Mouse (Mus musculus): Measurements from ENCODE around the gene Upf3a.
"Not testable (repeated sequence)": the region's sequence is repeated elsewhere in the genome, so short reads cannot be mapped to it uniquely, and the experiment has no call there.

The Upf3a gene

DNA sequence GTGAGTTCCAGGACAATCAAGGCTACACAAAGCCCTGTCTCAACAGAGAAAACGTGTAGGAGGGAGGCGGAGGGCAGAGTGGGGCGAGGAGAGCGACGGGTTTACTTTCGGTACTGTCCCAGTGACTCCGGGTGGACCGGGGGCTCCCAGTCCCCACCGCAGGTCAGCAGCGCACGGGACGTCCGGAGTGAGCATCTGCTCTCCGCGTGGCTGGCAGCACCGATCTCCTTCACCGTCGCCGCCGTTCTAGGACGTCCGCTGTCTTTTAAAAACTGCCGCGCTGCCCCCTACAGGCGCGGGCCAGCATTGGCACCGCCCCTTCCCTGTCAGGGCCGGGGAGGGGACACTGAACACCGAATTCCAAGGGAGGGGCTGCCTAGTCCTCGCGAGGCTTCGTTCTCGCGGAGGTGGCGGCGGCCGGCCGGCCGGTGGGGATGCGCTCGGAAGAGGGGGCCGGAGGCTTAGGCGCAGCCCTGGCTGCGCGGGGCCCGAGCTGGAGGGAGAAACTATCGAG lies at the start of gene Upf3a:
TSS of gene Upf3a (plus strand) at position 366 of the 514 bp plus-strand sequence.
- peak; percentile 90 for DNase-seq (ENCODE audit: low spot score)

DNA sequence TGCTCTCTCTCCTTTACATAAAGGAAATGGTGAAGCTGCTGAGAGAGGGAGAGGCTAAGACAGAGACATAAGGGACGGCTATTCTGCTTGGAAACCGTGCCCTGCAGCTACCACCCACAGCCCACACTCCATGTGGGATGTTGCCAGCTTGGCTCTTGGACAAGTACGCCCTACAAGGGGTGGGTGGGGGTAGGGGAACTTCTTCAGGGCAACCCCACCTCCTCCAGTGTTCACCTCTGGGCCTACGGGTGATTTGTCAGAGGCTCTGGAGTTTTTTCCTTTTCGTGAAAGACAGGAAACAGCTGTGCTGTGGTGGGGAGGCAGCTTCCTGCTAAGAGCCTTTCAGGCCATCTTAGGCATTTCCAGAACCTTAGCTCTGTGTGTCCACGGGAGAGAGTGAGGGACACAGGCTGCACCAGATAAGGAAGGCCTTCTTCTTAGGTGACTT lies 45.1 kb upstream of the Upf3a start:
- DNase-seq (ENCODE audit: low spot score): no peak

DNA sequence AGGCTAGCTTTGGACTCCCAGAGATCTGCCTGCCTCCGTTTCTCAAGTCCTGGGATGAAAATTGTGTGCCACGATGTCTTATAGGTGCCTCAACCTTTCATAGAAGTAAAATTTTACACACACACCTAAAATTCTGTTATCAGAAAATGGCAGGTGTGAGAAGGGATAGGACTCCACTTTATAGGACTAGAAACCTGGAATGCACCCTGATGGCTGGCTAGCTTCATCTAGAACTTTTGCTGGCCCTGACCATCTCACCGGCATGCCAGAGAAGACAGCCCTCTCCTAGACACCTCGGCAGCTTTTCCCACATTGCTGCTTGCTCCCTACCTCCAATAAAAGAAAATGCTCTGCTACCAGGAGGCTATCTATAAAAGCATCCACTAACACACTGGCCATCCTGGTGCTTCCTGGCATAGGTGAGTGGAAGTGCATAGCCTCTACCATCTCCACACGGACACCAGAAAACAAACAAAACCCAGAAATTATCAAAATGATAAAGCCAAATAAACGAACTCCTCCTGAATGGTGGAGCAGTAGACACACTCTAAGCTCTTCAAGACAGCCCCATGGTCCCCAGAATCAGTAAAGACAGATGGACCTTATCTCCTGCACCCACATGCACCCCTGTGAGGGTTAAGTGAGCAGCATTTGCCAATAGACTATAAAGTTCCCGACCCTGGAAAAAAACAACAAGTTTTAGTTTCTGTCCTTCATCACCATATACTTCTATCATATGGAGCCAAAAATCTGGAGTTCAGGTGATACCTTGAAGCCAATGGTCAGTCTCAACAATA lies 44.4 kb upstream of the Upf3a start:
- DNase-seq (ENCODE audit: low spot score): no peak

DNA sequence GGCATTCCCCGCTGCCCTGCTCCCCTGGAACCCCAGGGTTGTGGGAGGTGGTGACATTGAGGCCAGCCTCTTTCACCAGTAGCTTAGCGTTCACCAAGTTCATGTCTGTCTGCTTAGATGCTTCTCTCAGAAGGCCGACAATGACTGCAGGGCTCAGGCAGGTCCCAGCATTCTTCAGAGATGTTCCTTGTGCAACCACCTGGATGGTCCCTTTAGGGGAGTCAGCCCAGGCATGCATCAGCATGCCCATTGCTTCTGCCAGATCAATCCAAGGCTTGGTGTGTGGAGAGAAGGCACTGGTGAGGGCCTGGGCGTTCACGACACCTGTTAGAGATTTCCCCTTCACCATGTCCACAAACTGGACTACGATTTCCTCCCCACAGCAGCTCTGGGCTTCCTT lies 39.2 kb upstream of the Upf3a start:
- not testable (repeated sequence) for DNase-seq (ENCODE audit: low spot score)

DNA sequence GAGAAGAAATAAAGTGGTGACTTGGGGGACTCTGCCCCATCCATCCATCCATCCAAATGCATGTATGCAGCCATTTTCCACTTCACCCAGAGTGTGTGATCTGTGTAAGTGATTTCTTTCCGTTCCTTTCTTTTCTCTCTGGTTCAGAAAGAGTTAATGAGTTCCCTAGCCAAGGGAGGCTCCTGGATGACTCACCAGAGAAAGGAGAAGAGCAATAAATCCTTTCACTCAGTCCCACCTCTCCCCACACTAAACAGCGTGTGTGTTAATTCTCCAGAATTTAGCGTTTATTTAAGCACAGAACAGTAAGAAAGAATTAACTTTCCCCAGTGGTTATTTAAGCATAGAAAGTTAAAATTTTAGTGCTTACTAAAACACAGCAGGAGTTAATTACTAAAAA lies 37.8 kb upstream of the Upf3a start:
- no peak for DNase-seq (ENCODE audit: low spot score)

DNA sequence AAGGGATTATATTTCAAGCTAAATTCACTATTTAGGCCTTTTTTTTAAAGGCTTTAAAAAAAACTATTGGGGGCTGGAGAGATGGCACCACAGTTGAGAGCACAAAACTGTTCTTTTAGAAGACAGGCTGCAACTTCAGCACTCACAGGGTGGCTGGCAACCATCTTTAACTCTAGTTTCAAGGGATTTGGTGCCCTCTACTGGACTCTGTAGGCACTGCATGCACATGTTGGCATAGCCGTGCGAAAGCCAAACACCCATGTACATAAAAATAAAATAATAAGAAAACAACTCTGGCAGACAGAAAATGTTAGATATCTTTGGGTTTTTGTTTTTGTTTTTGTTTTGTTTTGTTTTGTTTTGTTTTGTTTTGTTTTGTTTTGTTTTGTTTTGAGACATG lies 31.7 kb upstream of the Upf3a start:
- DNase-seq (ENCODE audit: low spot score): no peak

DNA sequence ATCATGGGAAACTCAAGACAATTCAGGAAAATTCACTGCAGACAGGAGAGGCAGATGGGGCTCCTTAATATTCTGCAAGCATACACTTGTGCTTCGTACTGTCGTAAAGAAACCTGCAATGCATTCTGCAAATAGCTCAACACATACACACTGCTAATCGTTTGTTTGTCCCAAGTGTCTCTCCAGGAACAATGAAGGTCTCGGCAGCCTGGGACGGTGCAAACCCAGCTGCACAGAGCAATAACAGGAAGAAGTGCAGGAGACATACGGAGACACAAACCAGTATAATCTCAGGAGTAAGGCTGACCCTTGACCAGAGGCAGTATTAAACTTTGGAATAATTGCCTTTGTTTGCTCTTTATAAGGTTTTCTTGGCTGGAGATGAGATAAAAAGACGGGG lies 28.9 kb upstream of the Upf3a start:
- no peak for DNase-seq (ENCODE audit: low spot score)

DNA sequence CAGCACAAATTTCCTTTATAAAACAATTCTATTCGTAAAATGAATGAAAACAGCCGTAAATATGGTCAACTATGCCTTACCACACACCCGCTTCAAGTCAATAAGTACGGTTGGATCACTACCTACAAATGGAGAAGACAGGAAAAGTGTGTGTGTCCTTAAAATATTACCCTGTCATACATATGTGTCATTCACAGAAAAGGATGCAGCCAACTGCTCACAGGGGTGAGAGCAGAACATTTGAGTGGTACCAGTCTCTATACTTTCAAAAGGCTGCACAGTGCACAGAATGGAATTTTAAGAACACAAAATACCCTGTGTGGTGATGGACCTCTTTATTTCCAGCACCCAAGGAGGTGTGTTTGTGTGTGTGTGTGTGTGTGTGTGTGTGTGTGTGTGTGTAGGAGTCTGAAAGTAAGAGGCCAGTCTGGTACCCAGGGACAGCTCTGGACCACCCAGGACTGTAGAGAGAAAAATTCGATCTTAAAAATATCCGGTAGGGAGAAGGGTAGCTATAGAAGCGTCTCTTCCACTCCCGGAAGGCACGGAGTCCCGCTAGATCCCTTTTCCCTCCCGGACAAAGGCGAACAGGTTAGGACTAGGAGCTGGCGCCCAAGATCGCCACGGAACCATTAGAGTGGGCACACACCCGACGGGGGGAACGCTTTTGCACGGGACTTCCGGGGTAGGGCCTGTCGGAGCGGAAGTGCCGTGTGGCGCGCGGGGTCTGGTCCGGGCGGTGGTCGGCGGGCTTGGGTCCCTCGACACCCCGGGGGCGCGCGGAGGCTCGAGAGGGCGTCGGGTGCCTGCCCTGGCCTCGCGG lies 28.2 kb upstream of the Upf3a start, which contains the start of gene Cdc16:
TSS of gene Cdc16 (plus strand) at position 695 of the 823 bp plus-strand sequence.
- peak; percentile 79 for DNase-seq (ENCODE audit: low spot score)

DNA sequence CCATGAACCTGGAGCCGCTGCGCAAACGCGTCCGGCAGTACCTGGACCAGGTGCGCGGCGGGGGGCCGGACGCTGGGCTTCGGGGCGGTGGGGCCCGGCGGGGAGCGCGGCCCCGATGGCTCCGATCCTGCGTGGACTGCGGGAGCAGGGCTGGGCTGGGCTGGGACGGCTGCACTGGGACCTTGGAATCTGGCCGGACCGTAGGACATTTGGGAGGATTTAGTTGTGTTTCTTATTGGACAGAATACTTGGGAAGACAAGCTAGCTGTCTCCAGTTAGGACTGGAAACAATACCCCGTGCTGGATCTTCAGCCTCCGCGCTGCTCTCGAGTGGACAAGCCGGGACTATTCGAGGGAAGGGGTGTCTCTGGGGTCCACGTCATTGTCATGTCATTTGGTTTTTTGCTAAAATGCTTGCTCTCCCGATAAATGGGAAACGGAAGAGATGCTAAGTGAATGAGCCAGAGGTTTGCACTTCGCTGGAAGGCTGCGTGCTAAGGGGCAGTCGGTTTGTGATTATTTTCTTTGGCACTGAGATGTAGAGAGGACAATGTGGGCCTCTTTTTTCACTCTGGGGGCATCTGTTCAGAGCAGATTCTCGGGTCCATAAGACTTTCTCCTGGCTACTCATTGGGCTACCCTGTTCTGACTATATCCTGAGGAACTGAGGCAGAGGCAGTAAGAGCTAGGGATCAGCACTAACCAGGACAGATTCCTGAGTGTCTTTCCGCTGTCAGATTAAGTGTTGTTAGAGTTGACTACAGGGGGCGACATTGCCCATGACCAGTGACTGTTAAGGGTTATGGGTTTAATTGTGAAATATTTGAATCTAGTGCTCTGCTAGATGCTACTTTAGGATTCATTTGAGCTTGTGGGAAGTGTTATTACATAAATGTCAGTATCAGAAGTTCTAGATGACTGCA lies 27.3 kb upstream of the Upf3a start:
- DNase-seq (ENCODE audit: low spot score): no peak

DNA sequence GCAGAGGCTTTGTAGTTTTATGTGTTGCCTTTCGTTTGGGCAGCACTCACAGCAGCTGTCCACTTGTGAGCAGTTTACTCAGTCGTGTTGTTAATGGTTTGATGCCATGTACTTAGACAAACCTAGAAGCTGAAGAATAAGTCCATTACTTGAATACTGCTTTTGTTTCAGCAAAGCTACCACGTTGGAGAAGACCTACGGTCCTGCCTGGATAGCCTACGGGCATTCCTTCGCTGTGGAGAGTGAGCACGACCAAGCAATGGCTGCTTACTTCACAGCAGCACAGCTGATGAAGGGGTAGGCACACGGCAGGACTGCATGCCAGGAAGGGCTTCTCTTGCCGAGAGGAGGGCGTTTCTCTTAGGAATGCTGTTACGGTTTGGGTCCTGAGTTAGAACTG lies 16.2 kb upstream of the Upf3a start:
- DNase-seq (ENCODE audit: low spot score): no peak

DNA sequence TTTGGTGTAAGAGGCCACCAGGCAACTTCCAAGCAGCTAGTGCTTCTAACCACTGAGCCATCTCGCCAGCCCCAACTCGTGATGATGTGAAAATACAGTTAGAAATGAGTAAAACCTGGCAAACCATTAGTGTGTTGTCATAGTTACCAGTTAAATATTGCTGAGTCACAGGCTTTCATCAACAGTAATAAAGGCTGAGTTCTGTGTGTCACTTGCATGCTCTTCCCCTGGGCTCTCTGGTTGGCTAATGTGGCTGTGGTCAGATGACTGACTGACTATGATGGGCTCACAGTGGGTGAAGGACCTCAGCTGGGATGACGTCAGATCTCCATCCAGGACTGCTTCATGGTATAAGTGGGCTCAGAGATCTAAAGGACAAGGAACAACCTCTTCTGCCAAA lies 4.9 kb upstream of the Upf3a start:
- DNase-seq (ENCODE audit: low spot score): no peak

DNA sequence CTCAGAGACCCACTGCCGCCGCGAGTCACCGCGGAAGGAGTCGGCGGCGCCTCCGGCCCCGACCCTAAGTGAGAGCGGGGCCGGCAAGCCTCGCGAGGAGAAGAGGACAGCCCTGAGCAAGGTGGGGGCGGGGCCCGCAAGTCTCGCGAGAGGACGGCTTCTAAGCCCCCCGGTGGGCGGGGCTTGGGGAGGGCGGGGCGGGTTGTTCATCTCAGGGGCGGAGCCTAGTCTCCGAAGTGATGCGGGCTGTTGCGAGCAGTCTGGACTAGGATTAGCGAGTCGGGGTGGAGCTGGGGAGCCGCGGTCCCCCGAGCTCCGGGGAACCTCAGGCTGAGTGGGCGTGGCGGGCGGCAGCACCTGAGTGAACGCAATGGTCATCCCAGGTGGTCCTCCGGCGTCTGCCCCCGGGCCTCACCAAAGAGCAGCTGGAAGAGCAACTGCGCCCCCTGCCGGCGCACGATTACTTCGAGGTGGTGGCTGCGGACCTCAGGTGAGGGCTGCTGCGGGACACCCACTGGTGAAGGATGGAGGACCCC lies 417 bp downstream of the Upf3a start:
- peak; percentile 87 for DNase-seq (ENCODE audit: low spot score)

DNA sequence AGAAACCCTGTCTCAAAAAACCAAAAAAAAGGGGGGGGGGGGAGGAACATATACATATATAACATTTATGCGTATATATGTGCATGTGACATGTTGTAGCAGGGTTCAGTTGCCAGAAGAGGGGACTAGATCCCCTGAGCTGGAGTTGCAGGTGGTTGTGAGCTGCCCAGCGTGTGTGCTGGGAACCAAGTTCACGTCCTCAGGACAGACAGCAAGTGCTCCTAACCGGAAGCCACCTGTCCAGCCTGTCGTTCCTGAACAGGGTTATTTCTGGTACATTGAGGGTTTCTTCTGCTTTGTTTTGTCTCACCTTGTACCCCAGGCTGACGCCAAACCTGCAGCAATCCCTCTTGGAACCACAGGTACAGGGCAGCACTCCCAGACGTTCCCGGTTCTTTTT lies 4.2 kb downstream of the Upf3a start:
- DNase-seq (ENCODE audit: low spot score): no peak

DNA sequence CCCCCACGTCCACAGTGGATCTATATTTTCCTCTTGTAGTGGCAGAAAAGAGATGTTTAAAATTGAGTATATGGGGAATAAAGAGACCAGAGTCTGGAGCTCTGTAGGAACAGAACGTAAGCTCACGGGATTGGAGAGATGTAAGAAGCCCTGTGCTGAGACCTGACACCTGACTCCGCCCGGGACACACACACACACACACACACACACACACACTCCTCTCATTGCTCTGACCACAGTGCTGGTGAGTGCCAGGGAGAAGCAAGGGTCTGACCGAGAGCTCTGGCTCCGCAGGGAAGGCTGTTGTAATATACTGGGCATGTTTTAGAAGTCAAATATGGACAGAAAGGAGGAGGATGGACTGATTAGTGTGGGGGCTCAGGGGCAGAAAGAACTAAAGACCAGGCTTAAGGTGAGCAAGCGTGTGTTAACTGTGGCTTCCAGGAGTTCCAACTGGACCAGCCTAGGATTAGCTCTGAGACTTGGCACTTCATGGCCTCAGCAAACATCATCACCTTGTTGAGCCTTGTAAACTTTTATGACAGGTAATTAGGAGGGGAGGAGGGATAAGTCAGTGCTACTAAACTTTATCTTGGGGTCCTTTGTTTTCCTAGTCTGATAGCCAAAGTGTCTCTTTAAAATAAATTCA lies 7.8 kb downstream of the Upf3a start:
- no peak for DNase-seq (ENCODE audit: low spot score)

DNA sequence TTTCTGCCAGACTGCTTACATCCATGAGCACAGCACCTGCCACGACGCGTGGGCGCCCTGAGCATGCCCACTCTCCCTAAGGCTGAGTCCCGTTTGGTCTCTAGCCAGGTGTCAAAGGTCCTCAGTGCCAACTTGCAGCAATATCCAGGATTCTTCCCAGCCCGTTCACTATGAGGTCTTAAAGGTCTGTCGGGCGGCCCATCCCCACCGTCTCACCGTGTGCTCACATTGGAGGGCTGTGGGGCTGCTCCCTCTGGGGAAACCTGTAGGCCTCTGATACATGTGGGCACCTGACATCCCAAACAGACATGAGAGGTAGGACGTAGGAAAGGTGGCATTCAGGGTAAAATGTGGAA lies 8.3 kb downstream of the Upf3a start:
- no peak for DNase-seq (ENCODE audit: low spot score)

DNA sequence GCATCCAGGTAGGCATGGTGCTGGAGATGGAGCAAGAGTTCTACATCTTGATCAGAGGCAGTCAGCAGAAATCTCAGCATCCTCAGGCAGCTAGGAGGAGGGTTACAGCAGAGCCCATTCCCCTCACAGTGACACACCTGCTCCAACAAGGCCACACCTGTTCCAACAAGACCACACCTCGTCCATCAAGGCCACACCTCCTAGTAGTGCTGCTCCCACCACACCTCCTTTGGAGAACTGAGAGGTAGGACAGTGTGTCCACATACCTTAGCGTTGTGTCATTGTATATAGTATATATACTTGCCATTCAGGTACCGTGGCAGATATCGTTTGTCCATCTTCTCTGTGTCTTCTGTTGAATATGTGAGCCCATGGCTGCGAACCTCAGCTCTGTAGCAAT lies 12.3 kb downstream of the Upf3a start:
- DNase-seq (ENCODE audit: low spot score): no peak

DNA sequence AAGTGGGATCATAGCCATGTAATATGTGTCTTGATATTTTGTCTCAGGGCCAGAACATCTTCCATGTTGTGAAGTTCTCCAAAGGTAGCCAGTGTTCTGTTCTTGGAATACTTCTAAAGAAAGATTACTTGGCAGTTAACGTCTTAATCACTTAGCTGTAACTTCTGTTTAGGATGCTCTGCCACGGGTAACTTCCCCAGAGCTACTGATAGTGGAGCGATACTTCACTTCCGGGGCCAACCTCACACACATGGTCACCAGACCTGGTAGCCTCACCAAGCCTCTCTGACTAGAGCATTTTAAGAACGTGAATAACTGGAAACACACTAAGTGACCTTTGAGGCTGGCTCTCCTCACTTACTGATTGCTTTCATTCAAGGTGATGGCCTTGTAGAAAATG lies 14.2 kb downstream of the Upf3a start:
- no peak for DNase-seq (ENCODE audit: low spot score)

DNA sequence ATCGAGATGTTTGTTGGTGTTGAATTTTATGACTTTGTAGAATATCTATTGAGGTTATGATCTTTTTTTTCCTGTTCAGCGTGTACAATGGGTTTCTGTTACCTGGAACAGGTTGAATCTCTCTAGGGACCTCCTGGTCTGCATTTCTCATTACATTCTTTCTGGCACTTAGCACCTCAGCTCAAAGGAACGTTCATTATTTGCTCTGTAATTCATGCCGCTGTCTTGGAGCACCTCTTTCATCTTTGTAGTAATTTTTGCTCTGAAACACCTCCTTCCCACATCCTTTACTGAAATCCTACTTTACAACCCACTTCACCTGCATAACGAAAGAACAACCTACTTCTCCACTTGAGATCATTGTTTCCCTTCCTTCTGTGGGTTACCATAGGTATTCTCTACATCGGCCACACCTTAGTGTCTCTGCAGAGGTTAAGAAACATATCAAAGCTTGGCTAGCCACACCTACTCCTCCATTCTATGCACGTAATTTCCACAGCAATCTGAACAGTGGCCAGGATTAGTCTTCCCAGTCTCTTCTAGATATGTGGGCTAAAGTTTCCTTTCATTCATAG lies 43.3 kb downstream of the Upf3a start:
- no peak for DNase-seq (ENCODE audit: low spot score)

DNA sequence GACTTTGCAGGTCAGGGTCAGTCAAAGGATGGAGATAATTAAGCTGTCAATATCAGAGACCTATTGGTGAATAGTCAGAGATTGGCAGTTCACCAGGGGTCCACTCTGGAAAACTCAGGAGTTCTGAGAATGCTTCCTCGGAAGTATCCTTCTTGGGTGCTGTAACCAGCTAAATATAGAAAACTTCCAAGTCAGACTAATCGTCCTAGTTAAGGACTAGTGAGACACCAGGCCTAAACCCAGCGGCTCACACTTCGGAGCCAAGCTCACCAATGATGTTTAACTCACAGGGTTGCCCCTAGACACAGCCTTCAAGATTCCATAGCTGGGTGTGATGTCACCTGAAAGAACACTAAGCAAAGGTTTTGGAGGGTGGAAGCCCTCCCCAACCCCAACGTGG lies 52.9 kb downstream of the Upf3a start, which contains the start of gene AF366264:
TSS of gene AF366264 (minus strand) at position 101 of the 400 bp plus-strand sequence.
- not testable (repeated sequence) for DNase-seq (ENCODE audit: low spot score)

DNA sequence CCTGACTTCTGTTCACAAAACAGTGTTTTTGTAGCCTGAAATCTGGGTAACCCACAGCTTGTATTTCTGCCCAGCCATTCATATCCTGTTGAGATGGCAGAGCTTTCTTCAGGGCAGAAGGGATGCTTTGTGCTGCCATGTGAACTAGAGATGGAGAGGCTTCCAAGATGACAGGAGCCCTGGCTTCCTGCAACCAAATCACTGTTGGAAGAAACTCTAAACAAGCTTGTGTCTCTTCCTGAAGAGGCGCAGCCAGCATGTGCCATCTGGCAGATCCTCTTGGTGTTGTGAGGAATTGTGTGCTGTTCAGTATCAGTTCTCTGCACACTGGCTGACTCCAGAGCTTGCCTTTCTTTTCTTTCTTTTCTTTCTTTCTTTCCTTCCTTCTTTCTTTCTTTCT lies 57.9 kb downstream of the Upf3a start:
- DNase-seq (ENCODE audit: low spot score): not testable (repeated sequence)
